Mouse (Mus musculus) adrenal gland (tissue): ENCODE measurements around the gene Dscam.

Experiments
- intact Hi-C: fragments of 180-260 bp; cut with DNase I; formaldehyde crosslinking; loops from one replicate; pipeline ENCODE4 v1.15.1; 2025

Gene Dscam

GRCm38 (mm10) chr16:96945468-96946302 is 224.9 kb downstream of the Dscam start:
- intact Hi-C loops = no loop called here

- intact Hi-C loops = no loop called here
Observed at GRCm38 (mm10) chr16:96943648-96944047, 226.9 kb downstream of the Dscam start.

- intact Hi-C loops = no loop called here
Observed at GRCm38 (mm10) chr16:96934795-96935194, 235.8 kb downstream of the Dscam start.

GRCm38 (mm10) chr16:96932211-96932610 is 238.3 kb downstream of the Dscam start:
- intact Hi-C loops = no loop called here

- intact Hi-C loops = no loop called here
Observed at GRCm38 (mm10) chr16:96931771-96932170, 238.8 kb downstream of the Dscam start.

GRCm38 (mm10) chr16:96928011-96928410 is 242.5 kb downstream of the Dscam start:
- intact Hi-C loops = no loop called here

- intact Hi-C loops = no loop called here
Observed at GRCm38 (mm10) chr16:96927408-96927807, 243.1 kb downstream of the Dscam start.

- intact Hi-C loops = no loop called here
Observed at GRCm38 (mm10) chr16:96926977-96927376, 243.6 kb downstream of the Dscam start.

GRCm38 (mm10) chr16:96923941-96924340 is 246.6 kb downstream of the Dscam start:
- intact Hi-C loops = no loop called here

GRCm38 (mm10) chr16:96914495-96914894 is 256.1 kb downstream of the Dscam start:
- intact Hi-C loops = no loop called here

- intact Hi-C loops = no loop called here
Observed at GRCm38 (mm10) chr16:96912836-96913235, 257.7 kb downstream of the Dscam start.

- intact Hi-C loops = no loop called here
Observed at GRCm38 (mm10) chr16:96912103-96912502, 258.4 kb downstream of the Dscam start.

GRCm38 (mm10) chr16:96910405-96911164 is 260.0 kb downstream of the Dscam start:
- intact Hi-C loops = no loop called here

- intact Hi-C loops = no loop called here
Observed at GRCm38 (mm10) chr16:96907818-96908217, 262.7 kb downstream of the Dscam start.

GRCm38 (mm10) chr16:96907081-96907480 is 263.5 kb downstream of the Dscam start:
- intact Hi-C loops = no loop called here

- intact Hi-C loops = no loop called here
Observed at GRCm38 (mm10) chr16:96906630-96907029, 263.9 kb downstream of the Dscam start.

- intact Hi-C loops = no loop called here
Observed at GRCm38 (mm10) chr16:96904761-96905160, 265.8 kb downstream of the Dscam start.

- intact Hi-C loops = no loop called here
Observed at GRCm38 (mm10) chr16:96904359-96904758, 266.2 kb downstream of the Dscam start.

GRCm38 (mm10) chr16:96902596-96902995 is 268.0 kb downstream of the Dscam start:
- intact Hi-C loops = no loop called here

GRCm38 (mm10) chr16:96901234-96902014 is 269.1 kb downstream of the Dscam start:
- intact Hi-C loops = no loop called here

GRCm38 (mm10) chr16:96899329-96899728 is 271.2 kb downstream of the Dscam start:
- intact Hi-C loops = loop anchor here (5.0 kb wide), 2 partner anchors 373 to 393 kb away; no protein-coding TSS in a partner anchor
